Mouse (Mus musculus) embryonic fibroblast, embryonic 13.5 days (primary cell): ENCODE data around the gene Hcls1.

Experiments
- CTCF ChIP-seq: IDR thresholded peaks from 2 replicates; pipeline ENCODE4 v1.5.1; 2011; ENCODE audit warnings: mild to moderate bottlenecking, control low read depth, low read length, moderate library complexity, borderline replicate concordance; ENCODE audit not compliant: insufficient read depth
- POLR2A ChIP-seq: IDR thresholded peaks from 2 replicates; pipeline ENCODE4 v1.6.1; 2011; ENCODE audit warnings: low read depth, mild to moderate bottlenecking, control low read depth, low read length, moderate library complexity

DNA sequence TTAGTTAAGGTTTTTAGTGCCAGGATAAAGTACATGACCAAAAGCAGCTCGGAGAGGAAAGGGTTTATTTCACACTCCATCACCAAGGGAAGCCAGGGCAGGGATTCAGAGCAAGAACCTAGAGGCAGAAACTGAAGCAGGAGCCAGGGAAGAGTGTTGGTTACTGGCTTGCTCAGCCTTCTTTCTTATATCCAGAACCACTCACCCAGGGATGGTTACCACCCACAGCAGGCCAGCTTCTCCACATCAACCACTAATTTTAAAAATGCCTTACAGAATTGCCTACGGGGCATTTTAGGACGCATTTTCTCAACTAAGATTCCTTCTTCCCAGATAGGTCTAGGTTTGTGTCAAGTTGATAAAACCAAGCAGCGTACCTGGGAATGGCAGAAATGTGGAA lies 28.6 kb downstream of the Hcls1 start:
- TF ChIP-seq CTCF (no peak), POLR2A (no peak)
